In the genomic region with DNA sequence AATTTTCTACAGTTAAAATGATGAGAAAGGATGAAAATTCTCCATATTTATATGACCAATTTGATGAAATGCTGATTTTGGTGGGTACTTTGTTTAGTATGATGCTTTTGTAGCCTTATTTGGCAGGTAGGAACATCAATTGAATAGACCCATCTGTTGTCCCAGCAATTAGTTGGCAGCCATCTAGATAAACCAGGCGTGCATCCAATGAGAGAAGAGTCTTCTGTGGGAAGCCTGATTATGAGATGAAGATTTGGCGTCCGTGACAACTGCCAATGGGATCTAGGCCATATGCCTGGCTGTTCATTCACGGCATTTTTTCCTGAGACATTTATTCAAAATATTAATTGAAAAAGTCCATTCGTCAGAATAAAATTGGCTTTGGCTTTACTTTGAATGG, we compare ENCODE assay signal across 9 mouse cellular contexts.
DNase-seq lines count a peak whose midpoint lies in the region.
"Had no signal": no experiment of that assay in that cellular context is flagged by ENCODE, and none has a peak within 500 bp of the region (broad histone marks: within the 10 kb centered on the region; RNA-seq: fewer than 3 reads in every experiment).

No protein-coding gene starts in this region.

- intact Hi-C loops in gastrocnemius, postnatal 14 days (cut with DNase I; ENCODE audit: low total_unique reads), result no loop called here

- DNase-seq in gastrocnemius, postnatal 14 days, result peak; percentile 6
- no peak for DNase-seq in gastrocnemius, postnatal 4 days (ENCODE audit: low spot score in 2 of 2)
- peak; percentile 9 for DNase-seq in right cerebral cortex, adult 18-20 months
- DNase-seq in right cerebral cortex, postnatal 25 days, result no peak
- DNase-seq in layer of hippocampus, adult 9-10 months (ENCODE audit: low spot score), result peak; percentile 83
- DNase-seq in telencephalon, adult 2 months (ENCODE audit: low read depth, low spot score), result peak; percentile 49
- no peak for DNase-seq in testis, postnatal 14 days (ENCODE audit: low spot score)
- no peak for DNase-seq in embryo, embryonic 9.5 days (ENCODE audit: extremely low spot score)
- DNase-seq: heart, postnatal 36 days had no signal

Comparison
In these comparisons a context has a peak if more than half of its experiments do, and no peak if none do; other contexts are left out.
1. DNase-seq: peak in gastrocnemius, postnatal 14 days (single experiment), right cerebral cortex, adult 18-20 months (single experiment), layer of hippocampus, adult 9-10 months (single experiment) and telencephalon, adult 2 months (single experiment); none in gastrocnemius, postnatal 4 days (0 of 2), right cerebral cortex, postnatal 25 days (single experiment), testis, postnatal 14 days (single experiment) and embryo, embryonic 9.5 days (single experiment).